Mouse (Mus musculus) layer of hippocampus, adult 18-20 months (tissue): ENCODE data around the gene Rpl23. TPM values are rescaled to one million over a fixed set of nuclear protein-coding genes. Genes with fewer than 3 reads are reported as not detected.
A peak's percentile ranks its signal among the peaks of the same experiment; 100 is the strongest.

ENCODE experiments used
- DNase-seq, 2 experiments: peaks; one replicate each; pipeline ENCODE4 v3.0.0; 2022; ENCODE audit warnings: low spot score in 2 of 2
- long read RNA-seq: library from polyadenylated mRNA; stranded (forward); transcript quantifications from one replicate; pipeline ENCODE4 v2.0.0, GENCODE M21; 2021
- total RNA-seq, 2 experiments: library from RNA; stranded (reverse); gene quantifications; 2 replicates each; pipeline ENCODE4 v1.2.3; 2021

Gene Rpl23
- 100 to 1,000 TPM; 367 to 379 TPM for total RNA-seq
- long read RNA-seq, transcript Rpl23-201 (5 exons, 1,059 nt) = major isoform, 68 of 82 reads
- long read RNA-seq, partial matches to known transcripts = 6 of 82 reads
- long read RNA-seq, other reads (novel, unspliced or antisense) = 2 of 82 reads

DNA sequence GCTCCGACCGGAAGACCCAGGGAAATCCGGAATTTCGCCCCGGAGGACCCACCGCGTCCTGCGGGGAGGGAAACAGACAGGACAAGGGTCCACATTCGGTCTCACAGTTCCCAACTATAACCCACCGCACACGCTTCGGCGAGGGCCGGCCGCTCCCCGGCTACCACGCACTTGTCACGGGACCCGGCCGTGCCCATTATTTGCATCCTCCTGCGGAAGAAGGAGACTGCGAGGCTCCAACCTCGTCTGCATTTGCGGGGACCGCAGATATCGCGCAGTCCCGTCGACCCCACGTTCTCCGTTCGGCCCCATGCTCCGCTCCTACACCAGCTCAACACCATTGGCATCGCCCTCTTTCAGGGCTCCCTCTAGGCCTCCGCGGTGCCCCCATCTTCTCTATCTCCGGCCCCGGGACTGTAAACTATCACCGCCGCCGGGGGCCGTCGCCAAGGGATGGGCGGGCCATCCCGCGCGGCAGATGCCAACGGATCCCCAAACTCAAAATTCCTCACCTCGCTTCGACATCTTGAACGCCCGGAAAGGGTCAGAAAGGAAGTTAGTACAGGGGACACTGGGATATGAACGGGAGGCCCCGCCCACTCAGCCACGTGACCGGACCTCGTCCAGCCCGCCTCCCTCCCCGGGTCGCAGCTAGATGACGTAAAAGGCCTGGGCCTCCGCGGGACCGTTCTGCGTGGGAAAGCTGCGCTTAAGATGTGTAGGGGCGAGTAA is at the start of gene Rpl23:
Gene Rpl23, minus strand, starts transcription at position 606 of the 732 bp plus-strand sequence.
- peak; percentile 99 to 100 for DNase-seq

DNA sequence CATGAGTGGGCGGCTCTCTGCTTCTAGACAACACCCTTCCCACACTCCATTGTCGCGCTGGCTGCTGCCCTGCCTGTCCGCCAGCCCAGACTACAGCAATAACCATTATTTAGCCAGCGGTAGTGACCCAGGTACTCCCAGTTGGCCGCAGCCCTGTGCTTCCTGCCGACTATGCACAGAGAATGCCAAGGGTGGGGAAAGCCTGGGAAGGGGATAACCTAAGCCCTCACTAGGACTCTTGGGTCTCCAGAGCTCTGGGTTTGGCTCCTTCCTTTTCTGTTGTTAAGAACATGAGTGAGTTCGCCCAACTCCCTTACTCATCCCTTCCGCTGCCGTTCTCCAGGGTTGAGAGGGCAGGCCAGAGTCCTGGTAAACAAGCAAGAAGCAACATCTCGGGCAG is 49.8 kb upstream of the Rpl23 start:
- DNase-seq = no peak

GRCm38 (mm10) chr11:97830501-97830900 is 48.3 kb upstream of the Rpl23 start:
- DNase-seq = no peak

DNA sequence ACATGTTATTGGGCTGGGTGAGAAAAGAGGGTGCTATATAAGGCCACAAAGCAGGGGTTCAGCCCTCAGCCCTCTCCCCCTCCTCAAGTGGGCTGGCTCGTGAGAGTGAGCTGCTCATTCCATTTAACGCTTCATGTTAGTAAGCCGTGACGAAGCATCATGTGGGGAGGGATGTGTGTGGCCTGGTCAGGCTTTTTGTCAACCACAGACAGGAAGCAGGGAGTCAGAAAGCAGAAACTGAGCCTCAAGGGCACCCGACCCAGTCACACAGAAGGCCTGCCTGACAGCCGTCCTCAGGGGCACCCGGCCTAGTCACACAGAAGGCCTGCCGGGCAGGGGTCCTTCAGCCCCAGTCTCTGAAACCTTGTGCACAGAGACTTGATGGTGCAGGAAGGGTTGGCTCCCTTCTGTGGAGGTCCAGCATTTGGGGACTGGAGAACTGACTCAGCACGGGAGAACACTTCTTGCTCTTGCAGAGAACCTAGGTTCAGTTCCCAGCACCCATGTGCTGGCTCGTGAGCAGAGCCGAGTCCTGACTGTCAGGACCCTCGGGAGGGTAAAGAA is 47.8 kb upstream of the Rpl23 start:
- no peak for DNase-seq

- no peak for DNase-seq
Measured at GRCm38 (mm10) chr11:97829365-97829764, 47.1 kb upstream of the Rpl23 start.

GRCm38 (mm10) chr11:97827654-97828053 is 45.4 kb upstream of the Rpl23 start:
- DNase-seq = no peak

- DNase-seq = no peak
Measured at GRCm38 (mm10) chr11:97826414-97826813, 44.2 kb upstream of the Rpl23 start.

DNA sequence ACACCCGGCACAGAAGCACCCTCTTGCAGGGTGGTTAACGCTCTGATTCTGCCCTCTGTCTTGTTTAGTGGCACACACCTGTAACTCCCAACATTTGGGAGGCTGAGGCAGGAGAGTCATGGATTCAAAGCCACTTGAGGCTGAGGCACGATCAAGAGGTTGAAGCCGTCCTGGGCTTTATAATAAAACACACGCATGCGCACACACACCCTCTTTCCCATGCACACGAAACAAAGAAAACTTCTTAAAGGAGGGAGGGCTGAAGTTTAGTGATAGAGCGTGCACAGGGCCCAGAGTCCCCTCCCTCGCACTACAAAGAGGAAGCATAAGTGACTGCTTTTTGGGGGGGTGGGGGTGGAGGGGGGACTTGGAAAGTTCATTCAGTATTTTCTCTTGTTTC is 43.7 kb upstream of the Rpl23 start:
- DNase-seq = no peak

DNA sequence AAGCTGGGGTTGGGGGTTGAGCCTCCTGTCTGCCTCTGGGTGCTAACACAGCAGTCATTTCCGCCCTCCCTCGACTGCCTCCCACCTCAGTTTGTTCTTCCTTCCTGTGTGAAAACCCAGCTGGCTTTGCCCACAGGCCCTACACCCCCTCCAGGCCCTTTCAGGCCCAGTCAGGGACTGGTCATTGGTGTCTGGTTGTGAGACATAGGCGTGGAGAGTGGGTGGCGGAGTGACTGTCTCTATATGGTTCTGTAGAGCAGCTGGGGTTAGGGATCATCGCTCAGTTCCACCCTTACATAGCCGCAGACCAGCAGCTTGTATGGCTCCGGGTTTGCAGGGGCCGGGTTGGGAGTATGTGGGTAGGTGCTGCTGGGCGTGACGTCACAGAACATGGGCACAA is 43.1 kb upstream of the Rpl23 start:
- DNase-seq = no peak

DNA sequence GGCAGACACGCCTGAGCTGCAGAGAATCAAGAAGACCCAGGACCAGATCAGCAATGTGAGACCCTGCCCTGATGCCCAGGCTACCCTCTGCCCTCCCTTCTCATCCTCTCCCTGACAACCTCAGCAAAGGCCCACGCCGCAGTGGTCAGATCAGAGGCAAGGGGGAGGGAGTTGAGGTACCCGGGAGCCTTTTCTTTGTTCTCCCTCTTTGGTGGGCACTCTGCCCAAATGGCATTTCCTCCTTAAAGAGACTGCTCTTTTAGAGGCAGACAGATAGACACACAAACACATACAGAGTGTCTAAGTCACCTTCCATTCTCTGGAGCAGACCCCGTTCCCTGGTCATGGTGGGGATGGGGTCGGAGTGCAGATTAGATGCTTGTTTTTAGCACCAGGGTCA is 42.7 kb upstream of the Rpl23 start:
- no peak for DNase-seq

- DNase-seq = peak in 1 of 2 experiments; percentile 45
Measured at GRCm38 (mm10) chr11:97824168-97824567, 41.9 kb upstream of the Rpl23 start.

- DNase-seq = no peak
Measured at GRCm38 (mm10) chr11:97822840-97823603, 40.8 kb upstream of the Rpl23 start.

- no peak for DNase-seq
Measured at GRCm38 (mm10) chr11:97821401-97822064, 39.3 kb upstream of the Rpl23 start.

DNA sequence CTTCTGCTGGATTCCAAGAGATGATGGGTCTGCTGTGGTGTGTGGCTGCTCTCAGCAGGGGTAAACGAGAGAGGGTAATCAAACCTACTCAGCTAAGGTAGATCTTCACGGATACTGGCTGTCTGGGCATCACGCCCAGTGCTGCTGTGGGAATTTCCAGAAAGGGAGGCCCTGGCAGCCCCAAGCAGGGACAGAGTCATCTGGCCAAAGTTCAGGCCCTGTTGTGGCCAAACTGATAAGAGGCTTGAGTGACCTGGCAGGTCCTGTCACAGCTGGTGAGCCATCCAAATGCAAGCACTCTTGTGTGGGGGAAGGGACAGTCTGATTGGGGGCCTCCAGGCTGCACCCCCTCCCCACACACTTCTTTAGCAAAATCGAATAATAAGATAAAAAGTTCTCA is 38.6 kb upstream of the Rpl23 start:
- no peak for DNase-seq

GRCm38 (mm10) chr11:97819923-97820322 is 37.7 kb upstream of the Rpl23 start:
- DNase-seq = no peak

DNA sequence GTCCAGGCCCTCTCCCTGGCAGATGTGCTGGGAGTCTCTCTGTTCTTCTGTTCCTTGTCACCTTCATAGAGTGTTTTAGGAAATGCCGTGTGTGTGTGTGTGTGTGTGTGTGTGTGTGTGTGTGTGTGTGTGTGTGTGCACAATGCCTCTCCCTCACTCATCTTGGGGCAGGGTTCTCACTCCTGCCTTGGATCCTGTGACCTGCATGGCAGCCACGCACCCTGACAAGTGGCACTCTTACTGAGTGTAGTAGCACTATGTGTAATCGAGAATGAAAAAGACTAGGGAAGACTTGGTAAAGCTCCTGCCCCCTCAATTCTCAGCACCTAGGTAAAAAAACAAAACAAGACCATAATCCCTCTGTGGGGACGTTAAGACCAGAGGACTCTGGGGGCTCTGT is 36.9 kb upstream of the Rpl23 start:
- no peak for DNase-seq

GRCm38 (mm10) chr11:97818571-97818970 is 36.3 kb upstream of the Rpl23 start:
- peak in 1 of 2 experiments; percentile 44 for DNase-seq

DNA sequence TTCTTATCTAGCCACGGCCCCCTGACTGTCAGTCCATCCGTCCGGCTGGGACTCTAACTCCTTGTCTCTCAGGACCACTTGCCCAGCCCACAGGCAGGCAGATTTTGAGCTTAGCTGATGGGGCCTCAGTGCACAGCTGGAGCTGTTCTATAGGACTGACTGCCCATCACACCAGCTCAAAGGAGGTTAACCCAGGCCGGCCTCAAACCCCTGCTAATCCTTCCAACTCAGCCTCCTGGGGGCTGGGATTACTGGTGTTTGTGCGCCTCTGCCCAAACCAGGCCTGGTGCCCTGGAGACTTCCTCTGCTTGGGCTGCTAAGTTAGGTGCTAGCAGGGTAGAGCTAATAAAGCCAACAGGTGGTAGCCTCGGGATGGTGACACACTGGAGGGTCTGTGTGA is 35.8 kb upstream of the Rpl23 start:
- DNase-seq = no peak

- no peak for DNase-seq
Measured at GRCm38 (mm10) chr11:97817379-97817778, 35.1 kb upstream of the Rpl23 start.

DNA sequence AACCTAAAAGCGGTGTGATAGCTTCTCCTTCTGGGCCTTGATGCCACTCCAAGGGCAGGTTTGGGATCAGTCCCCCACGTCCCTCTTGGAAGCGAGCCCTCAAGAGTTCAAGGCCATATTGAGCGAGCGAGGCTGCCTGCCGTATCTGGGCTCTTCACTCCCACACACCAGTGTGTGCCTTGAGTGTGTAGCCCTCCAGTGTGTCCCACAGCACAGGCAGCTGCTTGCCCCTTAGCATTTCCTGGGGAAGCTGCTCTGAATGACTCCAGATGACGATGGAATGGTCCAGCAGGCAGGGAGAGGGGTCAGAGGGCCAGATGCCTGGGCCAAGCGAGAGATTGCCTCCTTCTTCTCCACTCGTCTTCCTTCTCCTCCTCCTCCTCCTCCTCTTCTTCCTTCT is 34.7 kb upstream of the Rpl23 start:
- DNase-seq = no peak

GRCm38 (mm10) chr11:97816176-97816575 is 33.9 kb upstream of the Rpl23 start:
- no peak for DNase-seq

GRCm38 (mm10) chr11:97815736-97816135 is 33.5 kb upstream of the Rpl23 start:
- no peak for DNase-seq
